Mouse (Mus musculus) urinary bladder, postnatal 36 days (tissue): Measurements from ENCODE around the gene Slc50a1.
A peak's percentile ranks its signal among the peaks of the same experiment; 100 is the strongest.

Source experiments
- DNase-seq, 2 experiments: peaks; one replicate each; pipeline ENCODE4 v3.0.0; 2022; ENCODE audit warnings: low spot score in 2 of 2, mixed read lengths in 1 of 2

The Slc50a1 gene

GRCm38 (mm10) chr3:89294195-89294594 lies 23.8 kb upstream of the Slc50a1 start:
- no peak for DNase-seq

GRCm38 (mm10) chr3:89293247-89293918 lies 23.0 kb upstream of the Slc50a1 start:
- no peak for DNase-seq

GRCm38 (mm10) chr3:89292303-89292702 lies 21.9 kb upstream of the Slc50a1 start:
- no peak for DNase-seq

- no peak for DNase-seq
Observed at GRCm38 (mm10) chr3:89291874-89292273, 21.5 kb upstream of the Slc50a1 start.

- no peak for DNase-seq
Observed at GRCm38 (mm10) chr3:89288503-89288928, 18.1 kb upstream of the Slc50a1 start.

- no peak for DNase-seq
Observed at GRCm38 (mm10) chr3:89287286-89287685, 16.9 kb upstream of the Slc50a1 start.

- DNase-seq, result no peak
Observed at GRCm38 (mm10) chr3:89285526-89285925, 15.2 kb upstream of the Slc50a1 start.

GRCm38 (mm10) chr3:89284261-89284660 lies 13.9 kb upstream of the Slc50a1 start:
- no peak for DNase-seq

- DNase-seq, result no peak
Observed at GRCm38 (mm10) chr3:89282291-89282643, 11.9 kb upstream of the Slc50a1 start.

GRCm38 (mm10) chr3:89281579-89282290 lies 11.4 kb upstream of the Slc50a1 start:
- DNase-seq, result peak; percentile 80 to 88

GRCm38 (mm10) chr3:89280606-89281511 lies 10.5 kb upstream of the Slc50a1 start, which contains the start of gene Efna1:
TSS of gene Efna1 (minus strand) at chr3:89281142.
- peak; percentile 64 to 68 for DNase-seq

- peak; percentile 21 to 50 for DNase-seq
Observed at GRCm38 (mm10) chr3:89280050-89280605, 9.8 kb upstream of the Slc50a1 start.

GRCm38 (mm10) chr3:89279153-89279890 lies 9.0 kb upstream of the Slc50a1 start:
- DNase-seq, result peak; percentile 86 to 87

- no peak for DNase-seq
Observed at GRCm38 (mm10) chr3:89278643-89279042, 8.3 kb upstream of the Slc50a1 start.

GRCm38 (mm10) chr3:89278107-89278506 lies 7.7 kb upstream of the Slc50a1 start:
- DNase-seq, result peak in 1 of 2 experiments; percentile 54

GRCm38 (mm10) chr3:89277281-89278021 lies 7.1 kb upstream of the Slc50a1 start:
- peak; percentile 65 to 72 for DNase-seq

- no peak for DNase-seq
Observed at GRCm38 (mm10) chr3:89276061-89276460, 5.7 kb upstream of the Slc50a1 start.

GRCm38 (mm10) chr3:89271760-89272159 lies 1.4 kb upstream of the Slc50a1 start:
- DNase-seq, result no peak

- peak; percentile 36 to 59 for DNase-seq
Observed at GRCm38 (mm10) chr3:89270891-89271290, 521 bp upstream of the Slc50a1 start.

GRCm38 (mm10) chr3:89268916-89269315 lies 1.5 kb downstream of the Slc50a1 start:
- DNase-seq, result no peak
